Mouse (Mus musculus): ENCODE measurements around the gene Mrps5.

Gene Mrps5

GRCm38 (mm10) chr2:127622065-127622464 lies 35.0 kb downstream of the Mrps5 start:
- no peak for DNase-seq (ENCODE audit: low spot score)

DNA sequence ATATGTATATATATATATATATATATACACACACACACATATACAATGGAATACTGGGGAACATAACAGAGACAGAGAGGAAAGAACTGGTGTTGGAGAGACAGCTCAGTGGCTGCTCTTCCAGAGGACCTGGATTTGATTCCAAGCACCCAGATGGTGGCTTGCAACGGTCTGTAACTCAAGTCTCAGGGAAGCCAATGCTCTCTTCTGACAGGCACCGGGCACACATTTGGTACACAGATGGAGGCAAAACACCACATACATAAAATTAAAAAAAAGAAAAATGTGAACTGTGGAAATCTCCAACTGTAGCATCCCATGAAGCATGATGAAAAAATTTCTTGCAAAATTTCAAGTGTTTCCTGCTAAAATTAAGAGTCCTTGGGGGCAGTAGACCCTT lies 37.8 kb downstream of the Mrps5 start:
- DNase-seq (ENCODE audit: low spot score) = no peak

- DNase-seq (ENCODE audit: low spot score) = no peak
These were observed 38.6 kb downstream of the Mrps5 start for GRCm38 (mm10) chr2:127625659-127626058.

DNA sequence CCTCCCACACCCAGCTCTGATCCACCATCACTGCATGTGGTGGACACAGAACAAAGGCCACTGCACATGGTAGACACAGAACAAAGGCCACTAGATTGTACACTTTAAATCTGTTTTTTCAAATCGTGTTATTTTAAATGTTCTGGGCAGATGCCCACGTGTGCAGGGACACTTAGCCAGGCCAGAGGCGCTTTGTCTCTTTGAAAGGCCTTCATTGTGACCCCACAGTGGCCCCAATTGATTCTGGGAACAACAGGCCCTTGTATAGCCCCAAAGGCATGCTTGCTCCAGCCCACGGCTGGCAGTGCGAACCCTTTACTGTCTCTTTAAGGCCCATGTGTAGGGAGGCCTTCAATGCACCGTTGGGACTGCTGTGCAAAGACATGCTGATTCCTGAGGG lies 40.3 kb downstream of the Mrps5 start:
- no peak for DNase-seq (ENCODE audit: low spot score)

- no peak for DNase-seq (ENCODE audit: low spot score)
These were observed 41.1 kb downstream of the Mrps5 start for GRCm38 (mm10) chr2:127627990-127628570.

DNA sequence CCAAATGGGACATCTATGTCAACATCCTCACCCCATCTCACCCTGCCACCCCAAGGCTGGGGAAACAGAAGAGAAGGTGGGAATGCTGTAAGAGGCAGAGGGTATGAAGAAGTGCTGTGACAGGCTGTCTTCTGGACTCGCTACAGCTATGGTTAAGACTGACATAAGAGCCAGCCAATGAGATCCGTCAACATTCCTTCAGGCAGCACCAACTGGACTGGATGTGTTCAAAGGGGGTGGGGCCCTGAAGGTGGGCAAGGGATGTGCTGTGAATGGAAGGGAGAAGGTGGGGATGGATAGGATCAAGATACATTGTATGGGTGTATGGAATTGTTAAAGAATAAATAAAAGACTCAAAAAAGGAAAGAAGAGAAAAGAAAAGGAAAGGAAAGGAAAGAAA lies 45.6 kb downstream of the Mrps5 start:
- no peak for DNase-seq (ENCODE audit: low spot score)

- no peak for DNase-seq (ENCODE audit: low spot score)
These were observed 48.6 kb downstream of the Mrps5 start for GRCm38 (mm10) chr2:127635581-127635980.

GRCm38 (mm10) chr2:127638973-127639372 lies 52.0 kb downstream of the Mrps5 start:
- DNase-seq (ENCODE audit: low spot score) = no peak

DNA sequence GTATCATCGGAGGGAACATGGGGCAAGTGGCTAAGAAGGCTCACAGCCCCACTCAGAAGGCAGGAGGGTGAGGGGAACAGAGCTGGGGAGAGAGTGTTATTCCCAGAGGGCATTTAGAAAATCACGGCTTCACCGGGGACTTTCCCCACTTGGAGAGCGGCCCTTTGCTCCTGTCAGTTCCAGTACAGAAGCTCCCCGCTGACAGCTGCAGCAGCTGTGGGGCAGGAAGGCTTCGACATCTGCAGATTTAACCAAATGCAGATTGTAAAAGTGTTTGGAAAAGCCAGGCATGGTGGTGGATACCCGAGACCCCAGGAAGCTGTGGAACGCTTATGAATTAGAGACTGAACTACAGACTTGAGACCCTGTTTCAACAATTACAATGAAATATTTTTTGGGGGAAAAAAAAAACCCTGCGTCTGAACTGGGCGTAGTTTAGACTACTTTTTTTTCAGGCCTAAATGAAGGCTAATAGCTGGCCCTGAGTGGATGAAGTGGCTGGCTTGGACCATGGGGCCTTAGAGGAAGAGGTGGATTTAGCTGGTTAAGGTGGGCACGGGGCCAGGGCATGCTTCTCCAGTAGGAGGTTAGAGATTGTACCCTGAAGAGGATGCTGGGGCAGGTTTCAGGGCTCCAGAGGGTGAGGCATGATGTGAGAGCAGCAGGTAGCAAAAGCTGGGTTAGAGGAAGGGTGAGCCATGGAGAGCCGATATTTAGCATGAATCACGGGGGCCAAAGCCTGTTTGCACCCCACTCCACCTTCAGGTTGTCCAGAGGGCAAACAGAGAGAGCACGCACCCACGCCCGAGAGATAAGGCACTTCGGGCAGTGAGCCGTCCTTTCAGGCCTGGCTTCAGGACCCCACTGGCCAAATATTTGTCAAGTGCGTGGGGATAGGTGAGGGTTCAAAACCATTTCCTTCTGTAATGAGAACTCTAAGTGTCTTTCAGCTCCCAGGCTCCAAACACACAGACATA lies 57.0 kb downstream of the Mrps5 start:
- DNase-seq (ENCODE audit: low spot score) = no peak

GRCm38 (mm10) chr2:127646875-127647274 lies 59.9 kb downstream of the Mrps5 start:
- no peak for DNase-seq (ENCODE audit: low spot score)

GRCm38 (mm10) chr2:127648145-127648544 lies 61.1 kb downstream of the Mrps5 start:
- DNase-seq (ENCODE audit: low spot score) = no peak

DNA sequence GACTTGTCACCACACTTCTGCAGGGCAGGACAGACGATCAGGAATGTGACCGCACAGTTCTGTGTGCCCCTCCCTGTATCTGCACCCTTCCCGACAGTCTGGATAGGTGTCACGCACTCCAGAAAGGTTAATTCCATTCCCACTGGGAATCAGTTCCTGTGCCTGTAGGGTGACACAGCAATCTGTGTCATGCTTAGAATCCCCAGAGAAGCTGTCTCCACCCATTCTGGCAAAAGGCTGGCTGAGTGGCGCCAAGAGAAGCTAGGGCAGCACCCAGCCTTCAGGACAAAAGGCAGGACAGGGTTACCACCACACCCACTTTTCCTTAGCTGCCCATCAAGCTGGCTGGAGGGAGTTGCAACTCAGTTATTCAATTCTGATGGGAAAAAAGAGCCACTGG lies 62.9 kb downstream of the Mrps5 start:
- no peak for DNase-seq (ENCODE audit: low spot score)

DNA sequence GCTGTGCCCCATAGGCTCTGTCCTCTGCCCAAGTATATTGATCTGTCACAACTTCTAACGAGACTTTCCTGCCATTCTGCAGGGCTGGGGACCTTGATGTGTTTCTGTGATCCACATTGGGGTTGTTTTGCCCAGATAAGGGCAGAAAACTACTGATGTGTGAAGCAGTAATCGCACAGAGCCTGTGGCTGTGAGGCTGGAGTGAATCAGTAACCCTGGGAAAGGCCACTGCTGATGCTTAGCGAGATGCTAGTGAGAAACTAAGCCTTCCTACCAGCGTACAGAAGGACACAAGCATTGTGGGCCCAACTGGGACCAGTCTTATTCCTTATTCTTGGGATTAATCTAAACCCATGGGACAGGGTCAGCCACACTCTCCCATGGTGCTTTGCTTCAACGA lies 64.6 kb downstream of the Mrps5 start:
- no peak for DNase-seq (ENCODE audit: low spot score)

DNA sequence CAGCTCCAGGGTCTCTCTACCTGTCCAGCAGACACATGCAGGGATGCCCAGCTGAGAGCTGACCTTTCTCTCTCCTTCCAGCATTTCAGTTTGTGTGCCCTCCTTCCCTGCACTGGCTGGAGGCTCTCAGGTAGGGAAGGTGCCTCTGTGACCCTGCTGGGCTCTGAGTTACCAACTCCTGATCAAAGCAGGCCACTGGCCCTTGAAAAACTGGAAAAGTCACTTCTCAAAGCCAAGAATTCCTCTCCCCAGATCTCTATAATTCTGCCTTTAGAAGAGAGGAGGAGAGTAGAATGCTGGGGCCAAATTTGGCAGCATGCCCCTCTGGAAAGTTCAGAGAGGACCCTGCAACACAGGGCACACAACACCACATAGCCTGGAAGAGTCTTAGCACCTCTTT lies 65.3 kb downstream of the Mrps5 start:
- no peak for DNase-seq (ENCODE audit: low spot score)

DNA sequence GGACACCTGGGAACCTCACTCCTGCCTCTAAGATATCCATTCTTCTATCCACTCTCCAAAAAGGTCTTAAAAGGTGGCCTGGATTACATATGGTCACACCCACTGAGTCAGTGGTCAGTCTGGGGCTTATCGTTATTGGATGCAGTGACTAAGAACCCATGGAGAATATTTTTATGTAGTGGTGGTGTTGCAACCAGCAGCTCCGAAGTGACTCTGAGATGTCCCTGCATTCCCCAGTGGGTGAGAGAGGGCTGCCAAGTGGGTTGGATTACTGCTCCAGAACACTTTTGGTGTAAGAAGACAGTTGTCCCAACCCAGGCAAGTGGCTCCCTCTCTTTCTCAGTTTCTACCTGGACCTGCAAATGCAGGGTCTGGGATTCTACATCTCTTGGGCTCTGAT lies 65.8 kb downstream of the Mrps5 start:
- DNase-seq (ENCODE audit: low spot score) = no peak

- no peak for DNase-seq (ENCODE audit: low spot score)
These were observed 67.8 kb downstream of the Mrps5 start for GRCm38 (mm10) chr2:127654786-127655185.

DNA sequence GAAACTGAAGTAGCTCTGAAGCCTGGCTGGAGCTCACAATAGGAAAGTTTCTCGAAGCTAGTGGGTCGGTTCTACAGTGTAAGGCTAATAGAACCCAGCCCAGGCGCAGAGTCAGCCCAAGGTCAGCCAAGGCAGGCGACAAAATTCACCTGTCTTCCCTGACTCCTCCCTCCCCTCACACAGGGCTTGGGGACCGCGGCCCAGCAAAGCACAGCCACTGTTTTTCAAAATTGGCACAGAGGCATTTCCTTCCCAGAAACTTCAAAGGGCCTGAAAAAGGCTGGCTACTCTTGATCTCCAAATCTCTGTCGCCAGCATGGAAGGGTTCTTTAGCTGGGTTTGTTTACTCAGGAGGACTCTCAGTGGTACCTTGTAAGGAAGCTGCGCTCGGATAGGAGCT lies 68.4 kb downstream of the Mrps5 start:
- DNase-seq (ENCODE audit: low spot score) = no peak

DNA sequence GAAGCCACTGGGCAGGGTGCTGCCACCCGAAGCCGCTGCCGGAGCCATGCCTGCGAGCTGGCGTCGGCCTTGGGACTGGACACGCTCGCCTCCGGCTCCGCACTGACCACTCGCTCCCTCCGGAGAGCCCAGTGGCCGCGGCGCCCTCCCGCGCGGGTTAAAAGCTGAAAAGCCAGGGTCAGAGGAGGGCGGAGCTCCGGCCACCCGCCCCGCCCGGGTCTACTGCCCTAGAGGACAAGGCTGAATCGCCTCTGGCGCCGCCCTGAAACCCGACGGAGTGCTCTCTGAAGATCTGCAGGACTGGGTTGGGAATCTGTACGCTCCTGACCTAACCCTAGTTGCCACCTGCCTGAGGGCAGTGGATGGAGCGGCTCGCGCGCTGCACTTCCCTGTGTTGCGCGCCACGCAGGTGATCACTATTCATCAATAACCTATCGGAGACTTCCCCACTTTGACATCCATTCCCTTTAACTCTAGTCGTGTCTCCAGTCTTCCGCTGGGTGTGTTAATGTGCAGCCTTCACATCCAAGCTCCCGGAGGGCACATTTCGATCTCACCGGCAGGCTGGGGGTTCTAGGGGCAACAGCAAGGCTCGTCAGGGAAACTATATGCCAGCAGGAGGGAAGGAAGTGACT lies 69.2 kb downstream of the Mrps5 start, which contains the start of gene Mal:
Gene Mal (minus strand): TSS at position 610 of the 635 bp plus-strand sequence.
- DNase-seq (ENCODE audit: low spot score) = peak; percentile 63

Measured in ovary, postnatal 36 days (tissue).